Mouse (Mus musculus) midbrain, embryonic 11.5 days (tissue): ENCODE measurements around the gene Usp21. TPM values are rescaled to one million over a fixed set of nuclear protein-coding genes. Genes with fewer than 3 reads are reported as not detected.

Experiments used
- ATAC-seq: fragments of 200-750 bp; cut with Nextera tagmentation; 2 replicates; pipeline ENCODE4 v1.8.0; 2017; ENCODE audit warnings: moderate TSS enrichment, moderate library complexity; ENCODE audit not compliant: low FRiP score
- DNase-seq: peaks from one replicate; pipeline ENCODE4 v3.0.0; 2015; ENCODE audit warnings: low spot score; ENCODE audit errors: missing footprints
- H3K27ac ChIP-seq: fragments of 300-500 bp; sonication (generic); 2 replicates; pipeline ENCODE4 v1.5.1; 2014; ENCODE audit warnings: low read depth, low read length
- H3K27me3 ChIP-seq: fragments of 300-500 bp; sonication (generic); 2 replicates; pipeline ENCODE4 v1.6.1; 2014; ENCODE audit warnings: mild to moderate bottlenecking, low read length, moderate library complexity, mixed read lengths; ENCODE audit not compliant: control insufficient read depth, insufficient read depth
- H3K36me3 ChIP-seq: fragments of 300-500 bp; sonication (generic); 2 replicates; pipeline ENCODE4 v1.6.1; 2014; ENCODE audit warnings: mild to moderate bottlenecking, low read length, moderate library complexity, mixed read lengths; ENCODE audit not compliant: control insufficient read depth, insufficient read depth
- H3K4me1 ChIP-seq: fragments of 300-500 bp; sonication (generic); 2 replicates; pipeline ENCODE4 v1.6.1; 2014; ENCODE audit warnings: low read length; ENCODE audit not compliant: control insufficient read depth, insufficient read depth
- H3K4me2 ChIP-seq: fragments of 300-500 bp; sonication (generic); 2 replicates; pipeline ENCODE4 v1.6.1; 2014; ENCODE audit warnings: mild to moderate bottlenecking, moderate library complexity
- H3K4me3 ChIP-seq: fragments of 300-500 bp; sonication (generic); 2 replicates; pipeline ENCODE4 v1.5.1; 2014; ENCODE audit warnings: low read depth, low read length
- H3K9ac ChIP-seq: fragments of 300-500 bp; sonication (generic); 2 replicates; pipeline ENCODE4 v1.6.1; 2014; ENCODE audit warnings: low read length
- H3K9me3 ChIP-seq: fragments of 300-500 bp; sonication (generic); 2 replicates; pipeline ENCODE4 v1.6.1; 2016; ENCODE audit warnings: low read length; ENCODE audit not compliant: control insufficient read depth
- WGBS: fragments of 180-500 bp; shearing (Covaris S2); extraction: QIAGEN DNeasy Blood & Tissue Kit; methylation state at CpG from one replicate; pipeline ENCODE4 v1.1.7; 2014; 5-methylcytosine and 5-hydroxymethylcytosine counted together
- polyA plus RNA-seq: library from polyadenylated mRNA; unstranded; fragments of >200 nt; fragmentation: Nextera tagmentation; extraction: Ambion mirVana; gene quantifications from 2 replicates; pipeline ENCODE4 v1.2.1, GENCODE M21; 2014

Gene Usp21
- polyA plus RNA-seq, 1 experiment from 2014 or later: 88.6 TPM

DNA sequence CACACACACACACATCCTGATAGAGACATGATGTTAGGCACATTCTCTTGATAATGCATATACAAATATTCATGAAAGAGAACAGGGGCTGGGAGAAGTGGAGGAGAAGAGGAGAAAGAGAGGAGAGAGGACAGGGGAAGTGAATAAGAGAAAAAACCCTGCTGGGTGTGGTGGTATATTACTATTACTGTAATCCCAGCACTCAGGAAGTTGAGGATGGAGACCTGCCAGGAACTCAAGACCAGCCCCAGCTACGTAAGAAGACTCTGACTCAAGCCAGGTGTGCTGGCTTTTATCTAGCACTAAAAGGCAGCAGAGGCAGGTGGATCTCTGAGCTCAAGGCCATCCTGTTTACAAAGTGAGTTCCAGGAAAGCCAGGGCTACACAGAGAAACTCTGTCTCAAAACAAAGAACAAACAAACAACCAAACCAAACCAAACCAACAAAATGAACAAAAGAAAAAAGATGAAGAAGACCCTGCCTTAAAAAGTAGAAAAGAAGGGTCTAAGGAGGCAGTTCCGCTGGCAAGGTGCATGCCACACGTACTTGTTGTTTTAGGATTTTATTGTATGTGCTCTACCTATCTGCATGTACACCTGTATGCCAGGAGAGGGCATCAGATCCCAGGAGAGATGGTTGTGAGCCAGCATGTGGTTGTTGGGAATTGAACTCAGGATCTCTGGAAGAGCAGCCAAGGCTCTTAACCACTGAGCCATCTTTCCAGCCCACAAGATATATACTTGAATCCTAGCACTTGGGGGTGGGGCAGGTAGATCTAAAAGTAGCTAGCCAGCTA, 23.9 kb downstream of the Usp21 start:
- Histone ChIP-seq H3K4me1 (peaks cover 5% of the 10 kb centered on the region; the same call in 1 of the 2 replicates), H3K9me3 (no peaks in the 10 kb centered on the region), H3K4me3 (no peak overlapping the region), H3K9ac (no peak overlapping the region), H3K4me2 (peak overlapping the region; percentile 9; the same call in 1 of the 2 replicates), H3K36me3 (no peaks in the 10 kb centered on the region), H3K27me3 (no peaks in the 10 kb centered on the region), H3K27ac (no peak overlapping the region)
- DNase-seq (no peak), ATAC-seq (no peak; the same call in 1 of the 2 replicates)
- 88% methylated on average over 3 of the region's 3 CpGs for WGBS

GRCm38 (mm10) chr1:171263185-171263611, 24.6 kb downstream of the Usp21 start:
- H3K9ac ChIP-seq: no peak overlapping the region
- 0% methylated on average over 2 of the region's 2 CpGs for WGBS
- no peaks in the 10 kb centered on the region for H3K27me3 ChIP-seq
- ATAC-seq: peak; percentile 86
- no peak overlapping the region for H3K4me3 ChIP-seq
- no peaks in the 10 kb centered on the region for H3K36me3 ChIP-seq
- H3K4me1 ChIP-seq: peaks cover 5% of the 10 kb centered on the region; the same call in 1 of the 2 replicates
- H3K4me2 ChIP-seq: peak overlapping the region; percentile 24
- H3K27ac ChIP-seq: no peak overlapping the region
- no peaks in the 10 kb centered on the region for H3K9me3 ChIP-seq
- no peak for DNase-seq

DNA sequence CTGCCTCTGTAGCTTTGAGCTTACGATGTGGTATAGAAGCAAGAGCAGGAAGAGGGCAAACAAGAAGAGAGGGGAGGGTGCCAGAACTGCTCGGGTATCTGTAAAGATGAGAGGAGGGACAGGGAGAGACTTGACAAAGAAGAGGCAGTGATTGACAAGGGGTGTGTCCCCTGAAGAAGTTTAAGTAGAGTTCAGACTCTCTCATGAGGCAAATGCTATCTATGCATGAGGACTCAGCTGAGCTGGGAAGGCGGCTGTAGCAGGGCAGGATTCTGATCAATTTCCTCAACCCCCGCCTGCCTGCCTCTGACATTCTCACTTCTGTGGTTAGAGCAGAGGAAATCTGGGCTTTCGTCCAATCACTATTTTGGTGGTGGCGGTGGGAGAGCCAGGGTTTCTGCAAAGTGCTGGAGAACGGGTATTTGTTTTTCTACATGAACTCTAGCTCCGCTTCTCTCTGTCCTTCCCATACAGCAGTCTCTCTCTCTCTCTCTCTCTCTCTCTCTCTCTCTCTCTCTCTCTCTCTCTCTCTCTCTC, 25.1 kb downstream of the Usp21 start:
- Histone ChIP-seq H3K27me3 (no peaks in the 10 kb centered on the region), H3K36me3 (no peaks in the 10 kb centered on the region), H3K4me2 (peak overlapping the region; percentile 24), H3K27ac (no peak overlapping the region), H3K9ac (no peak overlapping the region), H3K9me3 (no peaks in the 10 kb centered on the region), H3K4me3 (peak overlapping the region; percentile 1; the same call in 1 of the 2 replicates), H3K4me1 (peaks cover 5% of the 10 kb centered on the region; the same call in 1 of the 2 replicates)
- DNase-seq: no peak
- peak; percentile 51 for ATAC-seq
- 10% methylated on average over 8 of the region's 8 CpGs for WGBS

DNA sequence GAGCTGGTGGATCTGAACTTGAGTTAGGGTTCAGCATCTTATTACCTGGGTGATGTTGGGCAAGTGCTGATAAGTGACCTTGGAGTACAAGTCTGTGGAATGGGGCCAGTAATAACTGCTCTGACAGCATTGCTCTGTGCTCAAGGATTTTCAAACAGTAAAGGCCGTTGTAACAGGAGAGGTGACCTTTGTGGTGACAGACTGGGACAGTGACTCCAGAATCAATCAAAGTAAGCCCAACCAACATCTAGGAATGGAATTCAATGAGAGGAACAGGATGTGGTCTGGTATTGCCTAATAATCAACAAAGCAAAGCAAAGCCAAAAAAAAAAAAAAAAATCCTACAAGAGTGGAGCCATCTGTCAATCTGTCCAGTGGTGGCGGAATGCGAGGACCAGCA, 27.5 kb downstream of the Usp21 start:
- no peak for ATAC-seq

DNA sequence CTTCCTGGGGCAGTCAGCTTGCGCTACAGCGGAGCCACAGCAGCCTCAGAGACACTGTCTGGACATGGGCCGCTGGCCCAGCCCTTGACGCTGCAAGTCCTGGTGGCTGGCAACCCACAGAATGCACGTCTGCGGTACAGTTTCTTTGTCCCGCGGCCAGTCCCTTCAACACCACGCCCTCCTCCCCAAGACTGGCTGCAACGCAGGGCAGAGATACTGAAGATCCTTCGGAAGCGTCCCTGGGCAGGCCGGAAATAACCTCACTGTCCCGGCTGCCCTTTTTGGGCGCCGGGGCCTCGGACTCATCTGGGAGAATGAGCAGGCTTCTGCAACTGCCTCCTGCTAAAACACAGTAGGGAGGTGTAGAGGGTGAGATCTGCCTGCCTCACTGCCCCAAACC, 28.9 kb downstream of the Usp21 start:
- no peak overlapping the region for H3K4me2 ChIP-seq
- 83% methylated on average over 17 of the region's 17 CpGs for WGBS
- H3K27ac ChIP-seq: no peak overlapping the region
- ATAC-seq (no peak), DNase-seq (no peak)
- no peaks in the 10 kb centered on the region for H3K36me3 ChIP-seq
- H3K4me1 ChIP-seq: peaks cover 5% of the 10 kb centered on the region; the same call in 1 of the 2 replicates
- H3K27me3 ChIP-seq: no peaks in the 10 kb centered on the region
- no peaks in the 10 kb centered on the region for H3K9me3 ChIP-seq
- H3K9ac ChIP-seq: no peak overlapping the region
- no peak overlapping the region for H3K4me3 ChIP-seq

More for the DNA sequence above, 27.5 kb downstream of the Usp21 start:
- Histone ChIP-seq H3K4me2 (no peak overlapping the region), H3K36me3 (no peaks in the 10 kb centered on the region), H3K9me3 (no peaks in the 10 kb centered on the region), H3K27me3 (no peaks in the 10 kb centered on the region), H3K4me3 (no peak overlapping the region), H3K27ac (no peak overlapping the region), H3K4me1 (peaks cover 5% of the 10 kb centered on the region; the same call in 1 of the 2 replicates), H3K9ac (no peak overlapping the region)
- DNase-seq: no peak
- WGBS: 86% methylated on average over 3 of the region's 3 CpGs

GRCm38 (mm10) chr1:171257781-171258180, 30.0 kb downstream of the Usp21 start:
- H3K9ac ChIP-seq: no peak overlapping the region
- no peaks in the 10 kb centered on the region for H3K9me3 ChIP-seq
- H3K4me1 ChIP-seq: peaks cover 2% of the 10 kb centered on the region; the same call in 1 of the 2 replicates
- H3K36me3 ChIP-seq: no peaks in the 10 kb centered on the region
- ATAC-seq: no peak
- no peak for DNase-seq
- H3K4me3 ChIP-seq: no peak overlapping the region
- no peaks in the 10 kb centered on the region for H3K27me3 ChIP-seq
- WGBS: 89% methylated on average over 9 of the region's 9 CpGs
- no peak overlapping the region for H3K4me2 ChIP-seq
- no peak overlapping the region for H3K27ac ChIP-seq

DNA sequence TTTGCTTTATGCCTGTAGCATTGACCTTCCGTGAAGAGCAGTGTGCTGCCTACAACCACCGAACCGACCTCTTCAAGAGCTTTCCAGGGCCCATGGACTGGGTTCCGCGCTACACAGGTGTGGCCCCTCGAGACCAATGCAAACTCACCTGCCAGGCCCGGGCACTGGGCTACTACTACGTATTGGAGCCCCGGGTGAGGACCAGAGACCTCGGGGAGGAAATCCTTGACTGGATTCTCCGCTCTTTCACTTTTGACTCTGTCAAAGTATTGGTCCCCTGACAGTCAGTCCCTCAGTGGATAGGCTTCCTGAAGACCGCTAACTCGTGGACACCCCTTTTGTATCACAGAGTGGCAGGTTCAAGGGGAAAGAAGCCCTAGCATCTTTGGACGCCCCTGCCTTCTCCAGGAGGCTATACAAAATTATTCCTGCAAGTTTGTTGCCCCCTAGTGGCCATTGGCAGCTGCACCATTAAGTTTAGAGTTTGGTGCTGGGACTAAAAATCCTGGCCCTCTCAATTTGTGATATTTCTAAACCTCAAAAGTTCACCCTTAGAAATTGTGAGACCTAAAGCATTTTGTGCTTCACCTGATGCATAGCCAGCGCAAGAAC, 30.7 kb downstream of the Usp21 start:
- DNase-seq: peak; percentile 92
- ATAC-seq: peak; percentile 54; the same call in 1 of the 2 replicates
- 66% methylated on average over 15 of the region's 15 CpGs for WGBS
- H3K4me3 ChIP-seq: no peak overlapping the region
- no peak overlapping the region for H3K27ac ChIP-seq
- H3K9me3 ChIP-seq: no peaks in the 10 kb centered on the region
- no peak overlapping the region for H3K9ac ChIP-seq
- no peaks in the 10 kb centered on the region for H3K27me3 ChIP-seq
- H3K36me3 ChIP-seq: no peaks in the 10 kb centered on the region
- no peak overlapping the region for H3K4me2 ChIP-seq
- peaks cover 2% of the 10 kb centered on the region; the same call in 1 of the 2 replicates for H3K4me1 ChIP-seq

DNA sequence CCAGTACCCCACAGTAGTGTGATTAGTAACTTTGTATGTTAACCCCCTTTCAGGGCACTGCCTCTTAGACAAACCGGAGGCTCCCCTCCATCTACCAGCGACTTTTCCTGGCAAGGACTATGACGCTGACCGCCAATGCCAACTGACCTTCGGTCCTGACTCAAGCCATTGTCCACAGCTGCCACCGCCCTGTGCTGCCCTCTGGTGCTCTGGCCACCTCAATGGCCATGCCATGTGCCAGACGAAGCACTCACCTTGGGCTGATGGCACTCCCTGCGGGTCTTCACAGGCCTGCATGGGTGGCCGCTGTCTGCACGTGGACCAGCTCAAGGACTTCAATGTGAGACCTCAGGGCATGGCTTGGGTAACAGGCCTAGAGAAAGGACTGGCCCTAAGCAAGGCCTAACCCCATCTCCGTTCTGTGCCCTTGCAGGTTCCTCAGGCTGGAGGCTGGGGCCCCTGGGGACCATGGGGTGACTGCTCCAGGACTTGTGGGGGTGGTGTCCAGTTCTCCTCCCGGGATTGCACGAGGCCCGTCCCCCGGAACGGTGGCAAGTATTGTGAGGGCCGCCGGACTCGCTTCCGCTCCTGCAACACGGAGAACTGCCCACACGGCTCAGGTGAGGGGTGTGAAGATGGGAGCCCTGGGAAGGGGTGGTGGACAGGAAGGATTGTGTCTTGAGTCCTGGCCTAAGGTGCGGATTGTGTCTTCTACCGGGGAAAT, 31.5 kb downstream of the Usp21 start:
- WGBS: 91% methylated on average over 24 of the region's 24 CpGs
- H3K9me3 ChIP-seq: no peaks in the 10 kb centered on the region
- DNase-seq: no peak
- H3K9ac ChIP-seq: no peak overlapping the region
- H3K4me2 ChIP-seq: no peak overlapping the region
- no peaks in the 10 kb centered on the region for H3K27me3 ChIP-seq
- peaks cover 9% of the 10 kb centered on the region for H3K4me1 ChIP-seq
- ATAC-seq: no peak
- H3K36me3 ChIP-seq: no peaks in the 10 kb centered on the region
- H3K4me3 ChIP-seq: no peak overlapping the region
- no peak overlapping the region for H3K27ac ChIP-seq
